ENCODE assay signal across 10 mouse cellular contexts in the genomic region with DNA sequence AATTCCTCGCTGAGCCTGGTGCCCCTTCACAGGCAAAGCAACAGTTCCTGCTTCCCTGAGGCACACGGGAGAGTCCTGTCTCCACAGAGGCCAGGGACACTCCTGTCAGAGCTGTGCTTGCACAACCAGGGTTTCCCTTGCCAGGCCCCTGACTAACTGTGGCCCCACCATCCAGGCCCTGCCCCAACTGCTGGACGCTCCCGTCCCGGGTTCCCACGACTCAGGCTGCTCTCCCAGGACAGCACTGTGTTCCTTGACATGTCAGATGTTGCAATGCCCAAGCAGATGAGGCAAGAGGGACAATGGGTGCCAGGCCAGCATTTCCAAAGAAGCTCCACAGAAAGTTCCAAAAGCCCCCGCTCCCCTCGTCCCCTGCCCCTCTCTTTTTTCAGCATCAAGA.
DNase-seq lines count a peak whose midpoint lies in the region; ATAC-seq lines count a peak whose summit lies in the region.
"Had no signal": no experiment of that assay in that cellular context is flagged by ENCODE, and none has a peak within 500 bp of the region (broad histone marks: within the 10 kb centered on the region; RNA-seq: fewer than 3 reads in every experiment).

No protein-coding gene starts in this region.

- H3K9ac ChIP-seq in forebrain, embryonic 12.5 days = peak overlapping the region; percentile 33; the same call in 1 of the 2 replicates
- H3K9ac ChIP-seq in forebrain, embryonic 16.5 days (replicated peaks; ENCODE audit: low read depth, low read length) = no peak overlapping the region
- H3K9ac ChIP-seq: liver, embryonic 12.5 days; neural tube, embryonic 13.5 days had no signal

- DNase-seq in adrenal gland, adult 8-10 months = peak; percentile 92
- no peak for DNase-seq in heart, embryonic 10.5 days (ENCODE audit: low spot score)
- peak; percentile 43 for DNase-seq in lung, postnatal 14 days
- no peak for DNase-seq in left cerebral cortex, adult 8-10 months (ENCODE audit: low spot score in 2 of 2)
- no peak for DNase-seq in kidney, postnatal 36 days

- H3K4me1 ChIP-seq in forebrain, embryonic 12.5 days = peaks cover 39% of the 10 kb centered on the region
- peaks cover 11% of the 10 kb centered on the region for H3K4me1 ChIP-seq in forebrain, embryonic 16.5 days (replicated peaks; ENCODE audit: control insufficient read depth, insufficient read depth, low read length)
- peaks cover 38% of the 10 kb centered on the region for H3K4me1 ChIP-seq in heart, embryonic 10.5 days
- H3K4me1 ChIP-seq: liver, embryonic 12.5 days had no signal

- 54% methylated on average over 8 of the region's 8 CpGs for WGBS in forebrain, embryonic 12.5 days
- 38% methylated on average over 8 of the region's 8 CpGs for WGBS in forebrain, embryonic 16.5 days
- 60% methylated on average over 8 of the region's 8 CpGs for WGBS in heart, embryonic 10.5 days

- ATAC-seq in forebrain, embryonic 12.5 days (ENCODE audit: low FRiP score) = no peak
- no peak for ATAC-seq in forebrain, embryonic 16.5 days
- ATAC-seq in erythroid progenitor cell, adult 5-6 weeks (replicated peaks; ENCODE audit: low FRiP score, poor library complexity, severe bottlenecking) = no peak
- ATAC-seq: liver, embryonic 12.5 days had no signal

- H3K36me3 ChIP-seq in forebrain, embryonic 12.5 days (replicated peaks) = no peaks in the 10 kb centered on the region
- H3K36me3 ChIP-seq in forebrain, embryonic 16.5 days (ENCODE audit: control insufficient read depth, insufficient read depth) = no peaks in the 10 kb centered on the region
- no peaks in the 10 kb centered on the region for H3K36me3 ChIP-seq in heart, embryonic 10.5 days
- H3K36me3 ChIP-seq: liver, embryonic 12.5 days; neural tube, embryonic 13.5 days had no signal

- H3K27me3 ChIP-seq in forebrain, embryonic 12.5 days = peaks cover 5% of the 10 kb centered on the region; the same call in 1 of the 2 replicates
- no peaks in the 10 kb centered on the region for H3K27me3 ChIP-seq in forebrain, embryonic 16.5 days (replicated peaks; ENCODE audit: control insufficient read depth, insufficient read depth, low read length)
- peaks cover 13% of the 10 kb centered on the region; the same call in 1 of the 2 replicates for H3K27me3 ChIP-seq in heart, embryonic 10.5 days (ENCODE audit: insufficient read depth, poor library complexity, severe bottlenecking)
- H3K27me3 ChIP-seq: liver, embryonic 12.5 days; neural tube, embryonic 13.5 days had no signal

- 0 out of 2 replicates have a peak overlapping the region, but pooled peaks have one; percentile 21 for H3K27ac ChIP-seq in forebrain, embryonic 12.5 days
- no peak overlapping the region for H3K27ac ChIP-seq in forebrain, embryonic 16.5 days (ENCODE audit: low read length)
- peak overlapping the region; percentile 72; the same call in 1 of the 2 replicates for H3K27ac ChIP-seq in heart, embryonic 10.5 days
- H3K27ac ChIP-seq: liver, embryonic 12.5 days; neural tube, embryonic 13.5 days had no signal

- no peaks in the 10 kb centered on the region for H3K9me3 ChIP-seq in forebrain, embryonic 12.5 days
- H3K9me3 ChIP-seq in forebrain, embryonic 16.5 days (ENCODE audit: control insufficient read depth, low read length) = no peaks in the 10 kb centered on the region
- H3K9me3 ChIP-seq in heart, embryonic 10.5 days = no peaks in the 10 kb centered on the region
- H3K9me3 ChIP-seq: liver, embryonic 12.5 days; neural tube, embryonic 13.5 days had no signal

- H3K4me3 ChIP-seq in forebrain, embryonic 12.5 days (replicated peaks) = no peak overlapping the region
- H3K4me3 ChIP-seq in forebrain, embryonic 16.5 days (replicated peaks; ENCODE audit: low read length) = no peak overlapping the region
- H3K4me3 ChIP-seq in heart, embryonic 10.5 days = 0 out of 2 replicates have a peak overlapping the region, but pooled peaks have one; percentile 9
- H3K4me3 ChIP-seq: liver, embryonic 12.5 days; neural tube, embryonic 13.5 days had no signal

- no peak overlapping the region; the same call in 1 of the 2 replicates for H3K4me2 ChIP-seq in forebrain, embryonic 12.5 days
- H3K4me2 ChIP-seq in forebrain, embryonic 16.5 days (ENCODE audit: low read length) = no peak overlapping the region
- H3K4me2 ChIP-seq: liver, embryonic 12.5 days; neural tube, embryonic 13.5 days had no signal

Comparison
In these comparisons a context has a peak if more than half of its experiments do, and no peak if none do; other contexts are left out.
1. DNase-seq: peak in adrenal gland, adult 8-10 months (single experiment) and lung, postnatal 14 days (single experiment); none in heart, embryonic 10.5 days (single experiment), left cerebral cortex, adult 8-10 months (0 of 2) and kidney, postnatal 36 days (0 of 2).